Mouse (Mus musculus): Measurements from ENCODE around the gene Ano5. TPM values are rescaled to one million over a fixed set of nuclear protein-coding genes. Genes with fewer than 3 reads are reported as not detected.

The Ano5 gene
- not detected for total RNA-seq (2023)

GRCm38 (mm10) chr7:51510671-51511651 is at the start of gene Ano5:
Gene Ano5, plus strand, starts transcription at chr7:51511029.

GRCm38 (mm10) chr7:51621694-51622145 is 110.9 kb downstream of the Ano5 start, which contains the start of gene Slc17a6:
Gene Slc17a6, plus strand, starts transcription at chr7:51622006.

Other genes starting within 250 kb of the Ano5 start
- not detected for gene Slc17a6, start 111.0 kb downstream of the Ano5 start, total RNA-seq (2023)

Measured in CD4-positive naive resting alpha-beta T cell, adult 76 days (primary cell).